Mouse (Mus musculus) left cerebral cortex, postnatal 14 days (tissue): ENCODE results near the gene Comp. TPM values are rescaled to one million over a fixed set of nuclear protein-coding genes. Genes with fewer than 3 reads are reported as not detected.

ENCODE experiments used
- DNase-seq, 2 experiments: peaks; one replicate each; pipeline ENCODE4 v3.0.0; 2021 to 2022; ENCODE audit warnings: low spot score in 2 of 2, mixed read lengths in 1 of 2
- intact Hi-C: fragments of 180-260 bp; cut with DNase I; formaldehyde crosslinking; loops from one replicate; pipeline ENCODE4 v1.15.1; 2025
- long read RNA-seq, 2 experiments: library from polyadenylated mRNA; stranded (forward); transcript quantifications; one replicate each; pipeline ENCODE4 v2.0.0; 2021
- total RNA-seq, 2 experiments: library from RNA; stranded (reverse); gene quantifications; 2 replicates each; pipeline ENCODE4 v1.2.3; 2021

Gene Comp
- total RNA-seq: under 1 TPM; 0.51 to 0.72 TPM
- long read RNA-seq, experiment 1: 0 reads
- long read RNA-seq, experiment 2: 0 reads

GRCm38 (mm10) chr8:70373397-70374317 lies at the start of gene Comp:
Gene Comp (plus strand): TSS chr8:70373558.
- intact Hi-C loops: no loop called here

DNA sequence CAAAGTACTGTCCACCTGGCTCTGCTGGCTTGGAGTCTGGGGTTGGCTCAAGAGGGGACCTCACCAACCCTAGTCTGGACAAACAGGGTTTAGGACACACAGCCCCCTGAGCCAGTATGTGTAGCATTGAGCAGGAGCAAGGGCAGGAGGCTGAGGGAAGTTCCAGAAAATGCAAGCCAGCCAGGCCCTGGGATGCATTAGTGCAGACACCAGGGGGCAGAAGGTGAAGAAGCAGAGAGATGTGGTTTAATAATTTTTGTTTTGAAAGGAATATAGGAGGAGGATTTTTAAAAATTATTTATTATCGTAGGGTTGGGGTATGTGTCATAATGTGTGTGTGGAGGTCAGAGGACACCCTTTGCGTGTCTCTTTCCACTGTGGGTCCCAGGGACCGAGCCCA lies 49.6 kb upstream of the Comp start:
- intact Hi-C loops: no loop called here
- DNase-seq: no peak

More at GRCm38 (mm10) chr8:70373397-70374317, at the start of gene Comp:
- DNase-seq: no peak

DNA sequence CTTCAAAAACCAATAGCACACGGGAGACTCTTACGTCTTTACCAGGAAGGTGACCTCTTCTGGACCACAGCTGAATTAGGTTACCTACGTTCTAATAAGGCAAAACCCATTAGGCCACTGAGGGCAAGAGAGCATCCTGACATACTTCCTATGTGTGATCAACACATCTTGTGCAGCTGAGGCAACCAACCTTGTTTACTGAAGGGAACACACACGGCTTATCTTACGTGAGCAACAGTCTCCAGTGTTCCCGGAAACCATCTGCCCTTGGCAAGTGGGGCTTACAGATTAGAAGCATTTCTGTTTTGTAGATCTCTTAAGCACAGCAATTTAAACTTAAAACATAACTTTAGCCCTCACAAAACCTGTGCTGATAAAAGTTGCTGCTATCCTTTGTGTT lies 45.8 kb upstream of the Comp start:
- no peak for DNase-seq
- intact Hi-C loops: no loop called here

DNA sequence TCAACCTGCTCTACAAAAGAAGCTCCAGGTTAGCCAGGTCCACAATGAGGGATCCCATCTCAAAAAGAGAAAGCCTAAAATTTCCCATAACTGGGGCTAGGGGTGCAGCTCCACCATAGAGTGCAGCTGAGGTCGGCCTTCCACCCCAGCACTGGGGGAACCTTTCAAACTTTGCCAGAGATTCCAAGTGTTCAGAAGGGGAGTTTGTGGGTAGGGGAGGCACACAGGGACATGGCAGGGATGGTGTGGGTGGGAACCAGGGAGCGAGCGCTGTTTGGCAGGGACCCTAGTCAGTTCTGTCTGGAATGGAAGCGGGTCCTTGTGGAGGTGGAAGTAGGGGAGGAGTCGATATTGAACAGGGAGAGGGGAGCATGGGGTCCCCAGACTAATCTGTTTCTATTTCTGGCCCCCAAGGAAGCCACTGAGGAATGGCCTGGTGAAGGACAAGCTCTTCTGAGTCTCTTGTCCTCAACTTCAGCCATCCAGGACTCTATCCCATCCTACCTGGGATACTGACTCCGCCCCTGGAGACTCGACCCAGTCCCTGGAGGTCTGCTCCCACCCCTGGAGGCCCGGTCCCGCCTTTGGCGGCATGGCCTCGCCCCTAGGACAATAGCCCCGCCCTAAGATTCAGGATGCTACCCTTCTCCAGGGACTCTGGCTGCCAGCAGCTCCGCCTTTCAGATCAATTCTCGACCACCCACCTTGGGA lies 44.1 kb upstream of the Comp start, which contains the start of gene Gdf1:
TSS of gene Gdf1 (plus strand) at position 694 of the 711 bp plus-strand sequence.
- intact Hi-C loops: no loop called here
- DNase-seq: no peak

DNA sequence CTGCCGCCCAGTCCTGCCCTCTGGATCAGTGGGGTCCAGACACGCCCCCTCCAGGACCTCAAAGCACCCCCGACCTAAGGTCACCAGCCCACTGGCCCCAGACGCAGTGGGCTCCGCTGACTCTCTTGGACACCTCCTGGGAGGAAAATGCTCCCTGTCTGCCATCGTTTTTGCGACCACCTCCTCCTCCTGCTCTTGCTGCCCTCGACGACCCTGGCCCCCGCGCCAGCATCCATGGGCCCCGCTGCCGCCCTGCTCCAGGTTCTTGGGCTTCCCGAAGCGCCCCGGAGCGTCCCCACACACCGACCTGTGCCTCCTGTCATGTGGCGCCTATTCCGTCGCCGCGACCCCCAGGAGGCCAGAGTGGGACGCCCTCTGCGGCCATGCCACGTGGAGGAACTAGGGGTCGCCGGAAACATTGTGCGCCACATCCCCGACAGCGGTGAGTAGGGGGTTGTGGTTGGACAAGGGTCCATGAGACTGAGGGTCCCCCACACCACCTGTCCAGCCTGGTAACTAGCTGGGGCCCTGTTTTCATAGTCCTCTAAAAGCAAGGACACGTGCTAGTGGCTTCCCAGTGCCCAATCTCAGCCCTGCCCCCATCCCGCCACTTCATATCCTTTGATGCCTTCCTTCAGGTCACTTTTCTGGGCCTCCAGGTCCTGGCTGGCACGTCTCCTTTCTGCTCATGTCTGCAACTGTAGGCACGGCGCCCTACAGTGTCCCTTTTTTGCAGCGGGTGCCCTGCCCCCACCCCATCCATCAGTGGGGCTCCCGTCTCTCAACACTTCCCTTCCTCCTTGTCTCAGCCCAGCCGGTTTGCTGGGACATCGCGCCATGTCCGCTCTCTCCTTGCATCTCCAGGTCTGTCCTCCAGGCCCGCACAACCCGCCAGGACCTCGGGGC lies 43.3 kb upstream of the Comp start:
- no peak for DNase-seq
- intact Hi-C loops: no loop called here

- intact Hi-C loops: no loop called here
- DNase-seq: peak; percentile 73 to 89
Measured at GRCm38 (mm10) chr8:70330741-70331364, 42.5 kb upstream of the Comp start.

DNA sequence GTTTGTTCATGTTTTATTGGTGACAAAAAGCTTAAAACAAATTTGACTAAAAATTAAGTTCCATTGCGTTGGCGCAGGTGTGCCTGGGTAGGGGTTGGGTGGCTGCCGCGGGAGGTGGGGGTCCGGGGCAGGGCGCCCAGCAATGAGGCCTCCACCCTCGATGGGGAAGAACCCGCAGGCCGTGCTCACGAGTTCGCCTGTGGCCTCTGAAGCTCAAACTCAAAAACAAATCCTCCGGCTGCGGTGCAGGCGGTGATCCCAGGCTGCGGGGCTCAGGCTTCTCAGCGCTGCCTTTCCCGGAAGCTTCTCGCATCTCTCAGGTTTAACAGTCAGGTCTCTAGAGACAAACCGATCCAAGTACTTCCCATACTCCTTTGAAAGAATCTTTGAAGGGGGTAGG lies 41.8 kb upstream of the Comp start:
- intact Hi-C loops: no loop called here
- no peak for DNase-seq

DNA sequence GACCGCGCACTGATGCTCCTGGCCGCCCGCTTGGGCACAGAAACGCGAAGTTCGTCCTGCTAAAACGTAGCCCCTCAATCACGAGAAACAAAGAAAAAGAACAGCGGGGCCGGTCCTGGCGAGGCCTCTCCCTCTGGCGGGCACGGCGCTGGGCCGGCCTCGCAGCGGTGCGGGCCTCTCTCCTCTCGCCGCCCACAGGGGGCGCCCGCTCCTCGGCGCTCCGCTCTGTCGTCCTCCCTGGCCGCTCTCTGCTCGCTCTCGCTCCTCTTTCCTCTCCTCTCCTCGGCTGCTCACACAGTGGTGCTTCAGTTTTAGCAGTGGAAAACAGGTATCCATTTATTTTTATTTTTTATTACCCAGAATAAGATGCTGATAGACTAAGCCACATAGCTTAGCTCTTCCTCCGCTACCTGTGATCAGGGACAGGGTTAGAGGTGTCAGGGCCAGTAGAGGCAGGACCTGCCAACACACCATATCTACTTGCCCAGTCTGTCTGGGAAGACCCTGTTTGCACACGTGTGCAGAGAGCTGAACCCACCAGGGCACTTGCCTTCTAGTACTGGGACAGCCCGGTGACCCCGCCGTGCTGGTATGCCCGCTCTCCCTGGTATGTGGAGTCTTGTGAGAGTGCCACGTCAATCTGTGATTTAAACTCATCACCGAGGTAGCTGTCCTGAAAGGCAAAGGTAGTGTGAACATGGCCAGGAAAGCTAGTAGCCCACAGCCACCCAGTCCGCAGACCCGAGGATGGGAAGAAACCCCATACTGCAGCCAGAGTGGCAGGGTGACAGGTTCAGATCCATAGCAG lies 41.1 kb upstream of the Comp start:
- peak; percentile 74 to 80 for DNase-seq
- intact Hi-C loops: no loop called here

DNA sequence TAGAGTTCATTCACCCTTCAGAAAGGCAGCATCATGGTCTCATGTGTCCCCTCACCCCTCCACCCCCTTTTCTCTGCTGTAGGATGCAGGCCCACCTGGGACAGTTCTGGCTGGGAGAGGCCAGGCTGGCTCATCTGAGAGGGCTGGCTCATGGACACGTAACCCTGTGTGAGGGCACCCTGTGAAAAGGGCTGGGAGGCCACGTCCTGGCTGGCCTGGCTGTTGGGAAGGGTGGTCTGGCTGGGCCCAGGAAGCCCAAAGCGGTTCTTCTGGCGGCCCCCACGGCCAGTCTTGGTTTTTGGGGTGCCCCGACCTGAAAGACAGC lies 40.5 kb upstream of the Comp start:
- no peak for DNase-seq
- intact Hi-C loops: no loop called here

DNA sequence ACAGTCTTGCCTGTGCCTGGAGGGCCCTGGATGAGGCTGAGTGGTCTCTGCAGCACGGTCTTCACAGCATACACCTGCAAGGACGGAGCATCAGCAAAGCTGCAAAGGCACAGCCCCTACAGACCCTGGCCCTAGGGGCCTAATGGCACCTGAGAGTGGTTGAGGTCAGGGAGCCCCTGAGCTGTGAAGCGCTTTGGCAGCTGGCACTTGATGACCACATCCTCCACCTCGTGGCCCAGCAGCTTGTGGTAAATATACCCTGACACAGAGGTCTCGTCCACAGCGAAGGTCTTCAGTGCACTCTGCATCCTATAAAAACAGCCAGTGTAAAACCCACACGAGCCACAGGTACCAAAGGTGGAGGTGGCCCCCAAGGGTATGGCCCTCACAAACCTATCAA lies 34.4 kb upstream of the Comp start:
- intact Hi-C loops: no loop called here
- no peak for DNase-seq

- intact Hi-C loops: loop anchor here (5.0 kb wide), 1 partner anchor 167 kb away; the partner anchor contains the start of gene Rex1bd
- no peak for DNase-seq
Measured at GRCm38 (mm10) chr8:70340659-70341058, 32.7 kb upstream of the Comp start.

DNA sequence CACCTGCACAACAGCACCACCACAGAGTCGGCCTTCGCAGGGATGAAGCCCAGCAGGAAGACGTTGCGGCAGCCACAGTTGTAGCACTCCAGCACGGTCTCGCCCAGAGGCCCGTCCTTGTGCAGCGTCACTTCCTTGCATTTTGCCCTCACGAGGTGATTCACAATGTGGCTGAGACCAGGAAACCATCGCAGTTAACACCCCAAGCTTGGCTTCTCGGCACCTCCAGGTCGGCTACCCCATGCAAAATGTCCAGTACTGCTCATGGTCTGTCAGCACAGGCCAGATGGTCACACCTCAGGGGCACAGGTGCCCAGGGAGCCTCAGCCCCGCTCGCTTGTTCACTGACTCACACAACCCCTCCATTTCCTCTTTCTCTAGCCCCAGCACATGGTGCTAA lies 31.4 kb upstream of the Comp start:
- no peak for DNase-seq
- intact Hi-C loops: loop anchor here (5.0 kb wide), 1 partner anchor 165 kb away; the partner anchor contains the start of gene Rex1bd

GRCm38 (mm10) chr8:70343076-70343475 lies 30.3 kb upstream of the Comp start:
- no peak for DNase-seq
- intact Hi-C loops: loop anchor here (5.0 kb wide), 1 partner anchor 164 kb away; the partner anchor contains the start of gene Rex1bd

DNA sequence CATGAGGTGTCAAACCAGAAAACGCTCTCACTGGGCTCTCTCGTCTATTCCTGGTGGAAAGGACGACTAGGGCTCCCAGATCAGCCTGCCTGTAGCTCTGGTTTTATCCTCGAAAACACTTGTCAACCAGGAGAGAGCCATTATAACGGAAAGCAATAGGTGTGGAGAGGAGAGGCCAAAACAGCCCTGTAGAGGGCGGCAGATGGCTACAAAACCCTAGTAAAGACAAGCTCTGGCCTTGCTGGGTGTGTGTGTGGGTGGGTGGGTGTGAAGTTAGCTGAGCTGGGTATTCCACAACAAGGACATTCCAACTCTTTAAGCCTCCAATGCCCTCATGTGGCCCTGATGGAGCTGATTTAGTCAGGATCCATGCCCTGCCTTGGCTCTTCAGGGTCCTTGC lies 29.7 kb upstream of the Comp start:
- intact Hi-C loops: loop anchor here (5.0 kb wide), 1 partner anchor 164 kb away; the partner anchor contains the start of gene Rex1bd
- DNase-seq: peak; percentile 47 to 79

DNA sequence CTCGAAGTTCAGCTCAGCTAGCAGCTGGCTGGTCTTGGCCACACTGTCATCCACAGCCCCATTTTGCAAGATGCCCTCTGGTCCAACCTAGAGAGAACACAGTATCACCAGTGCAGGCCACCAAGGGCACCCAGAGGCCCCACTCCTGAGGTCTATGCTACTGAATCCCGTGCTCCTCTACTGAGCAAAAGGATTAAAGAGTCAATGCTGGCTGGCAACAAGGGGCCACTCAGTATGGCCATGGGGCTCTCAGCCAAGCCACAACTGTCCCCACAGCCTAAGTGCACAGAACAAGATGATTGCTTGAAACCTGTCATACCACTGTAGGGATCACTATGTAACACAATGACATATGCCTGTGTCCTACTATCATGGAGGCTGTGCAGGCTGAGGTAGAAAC lies 29.1 kb upstream of the Comp start:
- DNase-seq: no peak
- intact Hi-C loops: loop anchor here (5.0 kb wide), 1 partner anchor 163 kb away; the partner anchor contains the start of gene Rex1bd

DNA sequence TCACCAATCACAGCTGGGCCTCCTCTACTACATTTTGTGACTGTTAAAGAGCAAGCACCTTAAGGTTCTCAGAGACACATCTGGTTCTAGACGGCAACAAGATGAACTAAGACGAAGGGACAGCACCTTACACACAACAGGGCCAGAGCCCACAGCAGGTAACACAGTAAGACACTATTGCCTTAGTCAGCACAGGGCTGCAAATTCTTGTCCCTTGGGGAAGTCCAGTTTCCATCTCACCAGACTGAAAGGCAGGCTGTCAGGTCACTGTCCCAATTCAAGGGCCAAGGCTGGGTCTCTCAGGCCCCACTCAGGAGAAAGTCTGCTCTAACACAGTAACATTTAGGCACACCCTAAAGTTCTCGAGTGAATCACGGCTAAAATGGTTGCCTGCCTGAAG lies 25.9 kb upstream of the Comp start:
- no peak for DNase-seq
- intact Hi-C loops: no loop called here

GRCm38 (mm10) chr8:70347860-70348420 lies 25.4 kb upstream of the Comp start:
- intact Hi-C loops: no loop called here
- no peak for DNase-seq
